Mouse (Mus musculus) forebrain, postnatal 0 days (tissue): ENCODE measurements around the gene Tpte. TPM values are rescaled to one million over a fixed set of nuclear protein-coding genes. Genes with fewer than 3 reads are reported as not detected.

Experiments
- ATAC-seq: fragments of 200-750 bp; cut with Nextera tagmentation; 2 replicates; pipeline ENCODE4 v1.8.0; 2017; ENCODE audit warnings: mild to moderate bottlenecking, moderate library complexity
- DNase-seq: peaks from one replicate; pipeline ENCODE4 v3.0.0-alpha.2; 2015
- H3K27ac ChIP-seq: fragments of 300-500 bp; sonication (generic); 2 replicates; pipeline ENCODE4 v1.5.1; 2014; ENCODE audit warnings: low read depth, mild to moderate bottlenecking, antibody characterized with exemption, low read length, moderate library complexity, mixed read lengths
- H3K27me3 ChIP-seq: fragments of 300-500 bp; sonication (generic); 2 replicates; pipeline ENCODE4 v1.6.1; 2014; ENCODE audit warnings: mild to moderate bottlenecking, low read length, mixed read lengths; ENCODE audit not compliant: insufficient read depth
- H3K36me3 ChIP-seq: fragments of 300-500 bp; sonication (generic); 2 replicates; pipeline ENCODE4 v1.6.1; 2014; ENCODE audit warnings: mild to moderate bottlenecking, moderate library complexity; ENCODE audit not compliant: insufficient read depth
- H3K4me1 ChIP-seq: fragments of 300-500 bp; sonication (generic); 2 replicates; pipeline ENCODE4 v1.6.1; 2014; ENCODE audit warnings: antibody characterized with exemption; ENCODE audit not compliant: insufficient read depth
- H3K4me2 ChIP-seq: fragments of 300-500 bp; sonication (generic); 2 replicates; pipeline ENCODE4 v1.6.1; 2014; ENCODE audit warnings: low read depth, mild to moderate bottlenecking, moderate library complexity
- H3K4me3 ChIP-seq: fragments of 300-500 bp; sonication (generic); 2 replicates; pipeline ENCODE4 v1.5.1; 2014; ENCODE audit warnings: low read depth, low read length, mixed read lengths
- H3K9ac ChIP-seq: fragments of 300-500 bp; sonication (generic); 2 replicates; pipeline ENCODE4 v1.6.1; 2014; ENCODE audit warnings: mild to moderate bottlenecking
- H3K9me3 ChIP-seq: fragments of 300-500 bp; sonication (generic); 2 replicates; pipeline ENCODE4 v1.6.1; 2016; ENCODE audit warnings: low read length
- CTCF ChIP-seq: sonication (generic); IDR thresholded peaks from 2 replicates; pipeline ENCODE4 v1.5.1; 2016; ENCODE audit warnings: antibody characterized with exemption, control low read depth, low read depth
- WGBS: fragments of 180-500 bp; shearing (Covaris S2); extraction: QIAGEN DNeasy Blood & Tissue Kit; methylation state at CpG from one replicate; pipeline ENCODE4 v1.1.7; 2014; 5-methylcytosine and 5-hydroxymethylcytosine counted together
- polyA plus RNA-seq: library from polyadenylated mRNA; unstranded; fragments of >200 nt; fragmentation: Nextera tagmentation; extraction: Ambion mirVana; gene quantifications from 2 replicates; pipeline ENCODE4 v1.2.1, GENCODE M21; 2015
- total RNA-seq: library from RNA; depleted of rRNA; stranded (reverse); fragments of >200 nt; gene quantifications from 2 replicates; pipeline ENCODE4 v1.2.3, GENCODE M21; 2014

Tpte gene
- total and polyA plus RNA-seq, 2 experiments from 2014 or later: not detected

- Histone ChIP-seq H3K9ac (no peak overlapping the region), H3K4me3 (no peak overlapping the region), H3K4me2 (no peak overlapping the region), H3K36me3 (0 out of 2 replicates have a peak, but pooled peaks cover 17% of the 10 kb centered on the region), H3K27ac (no peak overlapping the region), H3K9me3 (no peaks in the 10 kb centered on the region), H3K4me1 (no peaks in the 10 kb centered on the region), H3K27me3 (no peaks in the 10 kb centered on the region)
- TF ChIP-seq CTCF: no peak
- 88% methylated on average over 8 of the region's 8 CpGs for WGBS
- ATAC-seq: no peak
- DNase-seq: no peak
These were observed 107.7 kb downstream of the Tpte start for GRCm38 (mm10) chr8:22390766-22391463.

GRCm38 (mm10) chr8:22394471-22394870 lies 111.2 kb downstream of the Tpte start:
- Histone ChIP-seq H3K4me3 (no peak overlapping the region), H3K9ac (no peak overlapping the region), H3K9me3 (no peaks in the 10 kb centered on the region), H3K27ac (no peak overlapping the region), H3K4me2 (no peak overlapping the region), H3K4me1 (peaks cover 6% of the 10 kb centered on the region; the same call in 1 of the 2 replicates), H3K27me3 (no peaks in the 10 kb centered on the region), H3K36me3 (0 out of 2 replicates have a peak, but pooled peaks cover 8% of the 10 kb centered on the region)
- ATAC-seq: no peak
- TF ChIP-seq CTCF: no peak
- WGBS: 91% methylated on average over 4 of the region's 4 CpGs
- DNase-seq: no peak

GRCm38 (mm10) chr8:22395256-22395655 lies 112.0 kb downstream of the Tpte start:
- 0 out of 2 replicates have a peak, but pooled peaks cover 1% of the 10 kb centered on the region for H3K36me3 ChIP-seq
- no peak overlapping the region for H3K4me2 ChIP-seq
- no peaks in the 10 kb centered on the region for H3K27me3 ChIP-seq
- no peak for ATAC-seq
- peaks cover 6% of the 10 kb centered on the region; the same call in 1 of the 2 replicates for H3K4me1 ChIP-seq
- no peak overlapping the region for H3K4me3 ChIP-seq
- no peak overlapping the region for H3K27ac ChIP-seq
- no peaks in the 10 kb centered on the region for H3K9me3 ChIP-seq
- DNase-seq: no peak
- WGBS: 88% methylated on average over 8 of the region's 8 CpGs
- H3K9ac ChIP-seq: no peak overlapping the region
- no peak for TF ChIP-seq CTCF

DNA sequence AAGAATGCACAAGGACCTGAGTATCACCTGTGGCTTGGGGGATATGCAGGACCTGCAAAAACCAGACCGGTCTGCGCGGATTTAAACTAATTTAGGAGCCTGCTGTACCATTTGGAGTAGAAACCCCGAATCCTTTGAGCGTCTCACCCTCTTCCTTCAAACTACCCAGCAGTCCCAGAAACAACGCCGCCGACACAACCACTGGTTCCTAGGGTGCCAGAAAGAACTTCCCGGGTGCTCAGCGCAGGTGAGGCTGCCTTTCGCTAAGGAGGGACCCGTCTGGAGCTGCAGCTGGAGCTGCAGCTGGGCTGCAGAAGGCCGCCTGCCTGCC lies 114.5 kb downstream of the Tpte start:
- under 1% methylated on average over 13 of the region's 13 CpGs for WGBS
- H3K9ac ChIP-seq: peak overlapping the region; percentile 78
- DNase-seq (no peak), ATAC-seq (no peak)
- H3K4me1 ChIP-seq: peaks cover 6% of the 10 kb centered on the region; the same call in 1 of the 2 replicates
- H3K9me3 ChIP-seq: no peaks in the 10 kb centered on the region
- H3K36me3 ChIP-seq: no peaks in the 10 kb centered on the region
- no peak for TF ChIP-seq CTCF
- H3K27me3 ChIP-seq: no peaks in the 10 kb centered on the region
- peak overlapping the region; percentile 74 for H3K4me3 ChIP-seq
- H3K27ac ChIP-seq: peak overlapping the region; percentile 77
- H3K4me2 ChIP-seq: peak overlapping the region; percentile 75

DNA sequence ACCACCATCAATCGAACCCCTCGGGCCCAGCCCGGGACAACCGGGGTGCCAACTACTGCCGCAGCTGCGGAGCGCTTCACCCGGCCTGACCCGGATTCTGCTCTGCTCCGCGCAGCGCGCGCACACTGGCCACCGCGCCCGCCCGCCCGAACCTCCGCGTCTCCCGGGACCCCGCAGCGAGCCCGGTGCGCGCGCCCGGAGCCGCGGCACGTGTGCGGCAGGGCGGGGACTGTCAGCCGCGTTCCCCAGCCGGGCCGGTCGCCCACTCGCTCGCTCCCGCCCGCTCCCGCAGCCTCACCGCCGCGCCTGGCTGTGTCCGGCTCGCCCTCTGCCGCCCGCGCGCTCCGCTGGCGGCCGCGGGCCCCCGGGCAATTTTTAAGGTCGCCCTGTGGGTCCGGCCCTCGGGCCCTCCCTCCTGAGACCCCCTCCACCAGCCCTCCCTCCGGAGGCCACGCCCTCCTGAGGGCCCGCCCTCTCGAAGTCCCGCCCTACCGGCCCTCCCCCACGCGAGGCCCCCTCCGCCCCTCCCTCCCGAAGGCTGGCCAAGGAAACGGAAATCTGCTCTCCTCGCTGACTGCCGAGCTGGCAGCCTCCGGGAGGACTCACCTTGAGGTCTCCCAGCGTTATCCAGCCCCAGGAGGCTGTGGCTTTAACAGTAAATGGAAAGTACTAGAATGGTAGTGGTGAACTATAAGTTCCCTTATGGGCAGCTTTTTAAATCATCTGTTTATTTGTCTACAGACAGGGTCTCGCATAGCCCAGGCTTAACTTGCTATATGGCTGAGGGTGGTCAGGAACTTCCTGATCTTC lies 115.1 kb downstream of the Tpte start, which contains the start of gene Slc25a15:
Gene Slc25a15 (minus strand): TSS at position 456 of the 810 bp plus-strand sequence.
- Histone ChIP-seq H3K9ac (peak within 1 kb of the TSS; percentile 78), H3K4me1 (peaks cover 6% of the 10 kb centered on the region; the same call in 1 of the 2 replicates), H3K4me3 (peak within 1 kb of the TSS; percentile 74), H3K27ac (peak within 1 kb of the TSS; percentile 77), H3K36me3 (no peaks in the 10 kb centered on the region), H3K4me2 (peak within 1 kb of the TSS; percentile 75), H3K27me3 (no peaks in the 10 kb centered on the region), H3K9me3 (no peaks in the 10 kb centered on the region)
- ATAC-seq (peak; percentile 94), DNase-seq (peak; percentile 91)
- 1% methylated on average over 60 of the region's 77 CpGs for WGBS
- TF ChIP-seq CTCF: no peak

GRCm38 (mm10) chr8:22399285-22399880 lies 116.1 kb downstream of the Tpte start:
- peak overlapping the region; percentile 78; the same call in 1 of the 2 replicates for H3K9ac ChIP-seq
- no peak for DNase-seq
- 85% methylated on average over 8 of the region's 8 CpGs for WGBS
- H3K9me3 ChIP-seq: no peaks in the 10 kb centered on the region
- peaks cover 6% of the 10 kb centered on the region; the same call in 1 of the 2 replicates for H3K4me1 ChIP-seq
- H3K36me3 ChIP-seq: no peaks in the 10 kb centered on the region
- peak overlapping the region; percentile 77 for H3K27ac ChIP-seq
- no peaks in the 10 kb centered on the region for H3K27me3 ChIP-seq
- peak overlapping the region; percentile 75 for H3K4me2 ChIP-seq
- ATAC-seq: no peak
- no peak for TF ChIP-seq CTCF
- H3K4me3 ChIP-seq: peak overlapping the region; percentile 74
